Mouse (Mus musculus) forelimb bud, embryonic 11.5 days (tissue): ENCODE measurements around the gene Mecr.

Source experiments
- DNase-seq: peaks from one replicate; pipeline ENCODE4 v3.0.0-alpha.2; 2012; ENCODE audit warnings: low read depth, low spot score

Gene Mecr

GRCm38 (mm10) chr4:131836351-131836881, 6.9 kb upstream of the Mecr start:
- no peak for DNase-seq

DNA sequence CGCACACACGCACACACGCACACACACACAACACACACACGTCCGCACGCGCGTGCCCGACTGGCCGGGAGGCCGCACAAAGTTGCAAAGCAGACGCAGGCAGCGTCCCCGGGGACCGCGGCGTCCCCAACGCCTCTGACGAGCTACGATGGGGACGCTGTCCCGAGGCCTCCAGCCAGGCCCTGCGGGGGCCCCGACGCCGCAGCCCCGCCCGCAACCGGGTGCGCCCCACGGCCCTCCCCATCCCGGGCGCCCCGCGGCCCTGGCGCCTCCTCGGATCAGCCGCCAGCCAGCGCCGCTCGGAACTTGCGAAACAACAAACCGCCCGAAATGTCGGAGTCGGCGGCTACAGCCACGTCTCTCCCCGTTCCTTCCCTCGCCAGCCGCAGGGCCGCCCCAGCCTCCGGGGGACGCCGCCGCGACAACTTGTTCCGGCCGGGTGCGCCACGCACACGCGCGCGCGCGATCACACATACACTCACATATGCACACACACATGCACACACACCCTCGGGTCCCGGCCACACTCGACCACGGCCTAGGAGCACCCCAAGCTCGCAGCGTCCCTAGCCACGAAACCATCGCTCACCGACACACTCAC, 6.3 kb upstream of the Mecr start:
- no peak for DNase-seq

- peak; percentile 82 for DNase-seq
These were observed 5.3 kb upstream of the Mecr start, which contains the start of gene Ptpru for GRCm38 (mm10) chr4:131837872-131838524. Gene Ptpru, minus strand, starts transcription at chr4:131838288.

GRCm38 (mm10) chr4:131845991-131846778, 2.9 kb downstream of the Mecr start:
- DNase-seq = no peak

DNA sequence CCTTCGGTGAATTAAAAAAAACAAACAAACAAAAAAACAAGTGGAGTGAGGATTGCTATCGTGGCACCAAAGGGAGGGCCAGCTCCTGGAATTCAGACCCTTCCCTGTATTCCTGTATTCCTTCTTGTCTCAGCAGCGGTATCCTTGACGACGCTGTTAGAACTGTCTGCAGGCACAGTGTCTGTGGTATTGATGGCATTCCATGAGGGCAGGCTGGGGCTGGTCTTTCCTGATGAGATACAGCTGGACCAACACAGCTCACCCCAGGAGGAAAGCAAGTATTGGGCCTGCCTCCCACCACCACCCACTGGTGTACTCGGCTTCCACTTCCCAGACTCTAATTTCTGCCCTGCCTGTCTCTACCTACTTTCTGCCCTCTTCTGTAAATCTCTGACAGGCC, 4.8 kb downstream of the Mecr start:
- DNase-seq = peak; percentile 48

DNA sequence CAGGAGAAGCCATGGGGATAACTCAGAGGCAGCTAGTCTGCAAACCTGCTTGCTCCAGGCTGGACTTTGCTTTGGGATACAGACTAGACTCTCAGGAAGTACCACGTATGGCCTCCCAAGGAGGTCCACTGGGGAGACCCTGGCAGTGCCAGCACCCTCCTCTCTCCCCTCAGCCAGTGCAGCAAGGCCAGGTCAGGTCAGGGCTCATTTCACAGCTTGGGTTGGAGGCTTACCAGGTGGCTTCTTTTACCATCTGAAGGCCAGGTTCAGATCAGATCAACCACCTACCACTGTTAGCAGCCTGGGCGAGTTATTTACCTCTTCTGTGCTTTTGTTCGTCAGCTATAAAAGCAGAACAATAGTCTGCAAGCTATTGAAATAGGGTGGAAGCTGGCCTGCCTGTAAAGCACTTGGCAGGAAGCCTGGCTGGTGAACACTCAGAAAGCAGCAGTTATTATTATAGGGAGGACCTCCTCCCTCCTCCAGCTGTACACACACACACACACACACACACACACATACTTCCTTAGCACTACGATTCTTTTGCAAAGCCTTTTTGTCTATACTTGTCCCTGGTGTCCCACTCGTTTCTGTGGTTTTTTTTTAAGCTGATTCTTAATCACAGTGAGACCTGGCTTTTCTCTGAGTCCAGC, 6.8 kb downstream of the Mecr start:
- DNase-seq = no peak

DNA sequence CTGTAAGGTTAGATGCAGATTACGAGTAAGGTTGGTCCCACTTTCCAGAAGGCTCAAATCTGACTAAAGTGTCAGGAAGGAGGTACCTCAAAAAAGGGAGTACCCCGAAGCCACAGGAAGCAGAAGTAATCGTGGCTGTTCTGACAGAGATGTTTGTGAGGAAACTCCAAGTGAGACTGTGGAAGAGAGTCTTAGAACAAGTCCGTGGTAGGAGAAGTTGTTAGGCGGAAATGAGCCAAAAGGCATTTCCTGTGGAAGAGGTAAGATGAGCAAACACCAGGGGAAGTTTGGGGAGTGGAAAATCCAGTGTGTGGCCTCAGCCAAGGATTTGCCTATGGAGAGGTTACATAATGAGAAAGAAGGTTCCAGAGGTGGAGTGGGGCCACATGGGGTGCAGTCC, 11.7 kb downstream of the Mecr start:
- no peak for DNase-seq

DNA sequence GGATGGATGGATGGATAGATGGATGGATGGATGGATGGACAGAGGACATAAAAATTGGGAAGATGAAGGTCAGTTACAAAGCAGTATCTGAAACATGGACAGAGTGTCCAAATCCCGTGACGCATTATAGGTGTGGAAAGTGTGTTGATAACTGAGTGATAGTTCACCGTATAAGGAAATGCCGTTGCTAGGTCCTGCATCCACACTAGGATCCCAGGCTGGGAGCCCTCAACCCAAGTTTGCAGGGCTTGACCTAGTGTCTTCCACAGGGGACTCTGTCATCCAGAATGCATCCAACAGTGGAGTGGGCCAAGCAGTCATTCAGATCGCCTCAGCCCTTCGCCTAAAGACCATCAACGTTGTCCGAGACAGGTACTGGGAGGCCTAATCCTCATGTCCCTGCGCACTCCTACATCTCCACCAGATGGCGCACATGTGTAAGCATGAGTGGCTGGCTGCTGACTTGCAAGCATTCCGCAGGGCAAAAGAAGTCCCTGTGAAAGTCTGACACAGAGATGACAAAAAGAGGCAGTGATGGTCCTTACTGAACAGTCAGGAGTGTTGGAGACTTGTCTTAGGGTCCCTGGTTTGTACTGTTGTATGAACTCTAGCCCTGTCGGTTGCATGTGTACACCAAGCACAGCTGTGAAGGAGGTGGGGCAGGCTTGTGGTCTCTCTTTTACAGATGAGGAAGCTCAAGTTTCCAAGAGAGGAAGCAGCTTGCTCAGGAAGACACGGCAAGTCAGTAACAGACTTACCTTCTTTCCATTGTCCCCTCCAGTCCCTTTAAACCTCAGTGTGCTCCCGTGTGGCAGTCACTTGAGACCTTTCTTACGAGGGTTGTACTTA, 17.4 kb downstream of the Mecr start:
- DNase-seq = peak; percentile 76

DNA sequence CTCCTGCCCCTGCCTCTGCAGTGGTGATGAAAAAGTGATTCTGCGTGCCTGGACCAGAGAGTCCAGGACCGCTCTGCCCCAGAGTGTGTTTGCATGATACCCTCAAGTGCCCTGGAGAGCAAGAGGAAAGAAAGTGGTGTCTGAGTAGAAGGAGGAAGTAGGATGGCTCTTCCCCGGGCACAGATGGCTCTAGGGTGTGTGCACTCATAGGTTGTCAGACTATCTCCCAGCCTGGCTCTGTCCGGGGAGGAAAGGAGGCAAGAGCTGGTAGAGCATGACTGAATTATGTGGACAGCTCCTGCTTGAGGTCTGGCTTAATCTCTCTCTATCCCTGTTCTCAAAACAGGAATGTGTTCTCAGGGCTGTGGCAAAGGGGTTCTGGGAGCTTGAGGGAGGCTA, 18.1 kb downstream of the Mecr start:
- DNase-seq = no peak

- DNase-seq = no peak
These were observed 29.5 kb downstream of the Mecr start for GRCm38 (mm10) chr4:131872672-131873292.

- DNase-seq = peak; percentile 96
These were observed 30.3 kb downstream of the Mecr start, which contains the start of gene Srsf4 for GRCm38 (mm10) chr4:131873293-131874168. Gene Srsf4, plus strand, starts transcription at chr4:131873617.

- no peak for DNase-seq
These were observed 30.9 kb downstream of the Mecr start for GRCm38 (mm10) chr4:131874169-131874536.

DNA sequence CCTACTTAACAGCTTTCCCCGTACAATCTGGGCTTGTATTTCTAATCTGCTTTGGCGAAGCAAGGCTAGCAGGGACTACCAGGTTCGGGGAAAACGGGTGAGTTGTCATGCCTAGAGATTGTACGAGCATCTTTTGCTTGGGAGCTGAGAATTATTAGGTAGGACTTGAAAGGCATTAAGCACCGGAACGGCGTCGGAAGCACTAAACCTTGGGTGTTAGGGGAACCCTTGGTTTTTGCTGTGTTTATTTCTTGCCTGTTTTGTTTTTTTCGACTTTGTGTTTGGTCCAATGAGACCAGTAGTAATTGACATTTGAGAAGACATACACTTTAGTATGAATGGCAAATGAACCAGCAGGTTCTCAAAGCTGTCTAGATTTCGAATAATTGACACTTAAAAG, 31.3 kb downstream of the Mecr start:
- DNase-seq = no peak

DNA sequence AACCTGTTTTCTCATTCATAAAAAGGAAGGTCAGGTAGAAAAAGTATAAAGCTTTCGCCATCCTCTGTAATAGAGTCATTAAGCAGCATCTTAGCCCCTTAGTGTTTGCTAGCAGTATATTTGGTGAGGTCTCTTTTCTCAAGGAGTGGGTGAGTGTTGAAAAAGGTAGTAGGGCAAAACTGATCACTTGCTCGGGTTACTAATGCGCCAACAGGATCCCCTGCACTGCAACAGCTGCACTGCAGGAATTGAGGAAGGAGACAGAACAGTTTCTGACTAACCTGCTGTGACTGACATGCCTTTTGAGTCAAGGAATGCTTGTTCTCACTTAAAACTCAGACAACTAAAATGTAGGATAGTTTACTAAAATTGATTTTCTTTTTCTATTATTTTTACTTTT, 32.0 kb downstream of the Mecr start:
- DNase-seq = no peak

- DNase-seq = no peak
These were observed 33.6 kb downstream of the Mecr start for GRCm38 (mm10) chr4:131876836-131877235.

- DNase-seq = no peak
These were observed 36.4 kb downstream of the Mecr start for GRCm38 (mm10) chr4:131879692-131880091.

DNA sequence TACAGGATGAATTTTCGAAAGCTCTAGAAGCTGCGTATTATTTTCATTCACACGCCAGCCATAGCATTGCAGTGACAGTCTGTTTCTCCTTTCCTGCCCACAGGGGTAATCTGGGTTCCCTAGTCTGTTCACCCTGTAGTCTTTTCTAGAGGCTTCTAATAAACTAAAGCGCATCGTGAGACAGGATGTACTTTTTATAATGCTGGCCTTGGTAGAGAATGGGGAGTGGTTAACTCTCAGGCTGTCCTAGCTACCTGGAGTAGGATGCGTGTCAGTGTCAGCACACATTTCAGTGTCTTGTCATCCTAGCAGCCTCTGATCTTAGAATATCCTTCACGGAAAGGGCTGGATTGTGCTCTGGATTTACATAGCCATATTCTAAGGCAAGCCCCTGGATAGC, 38.0 kb downstream of the Mecr start:
- no peak for DNase-seq

GRCm38 (mm10) chr4:131883571-131883970, 40.3 kb downstream of the Mecr start:
- no peak for DNase-seq

GRCm38 (mm10) chr4:131885376-131885775, 42.1 kb downstream of the Mecr start:
- DNase-seq = no peak

GRCm38 (mm10) chr4:131888564-131888963, 45.3 kb downstream of the Mecr start:
- DNase-seq = no peak
